Mouse (Mus musculus): ENCODE results near the gene Plch2. TPM values are rescaled to one million over a fixed set of nuclear protein-coding genes. Genes with fewer than 3 reads are reported as not detected.

Gene Plch2
- total RNA-seq, 2 experiments from 2014 or later = not detected

- ATAC-seq (ENCODE audit: poor library complexity, severe bottlenecking) = no peak
Measured at GRCm38 (mm10) chr4:155075137-155075536, 18.6 kb upstream of the Plch2 start.

- ATAC-seq (ENCODE audit: poor library complexity, severe bottlenecking) = no peak
Measured at GRCm38 (mm10) chr4:155074418-155074817, 17.8 kb upstream of the Plch2 start.

GRCm38 (mm10) chr4:155070921-155071320, 14.3 kb upstream of the Plch2 start:
- no peak for ATAC-seq (ENCODE audit: poor library complexity, severe bottlenecking)

GRCm38 (mm10) chr4:155070199-155070598, 13.6 kb upstream of the Plch2 start:
- no peak for ATAC-seq (ENCODE audit: poor library complexity, severe bottlenecking)

- ATAC-seq (ENCODE audit: poor library complexity, severe bottlenecking) = no peak
Measured at GRCm38 (mm10) chr4:155069191-155069590, 12.6 kb upstream of the Plch2 start.

GRCm38 (mm10) chr4:155068357-155068972, 11.9 kb upstream of the Plch2 start:
- no peak for ATAC-seq (ENCODE audit: poor library complexity, severe bottlenecking)

GRCm38 (mm10) chr4:155066834-155067522, 10.4 kb upstream of the Plch2 start, which contains the start of gene Pex10:
Pex10 (plus strand) TSS chr4:155067016.
- peak; percentile 91 for ATAC-seq (ENCODE audit: poor library complexity, severe bottlenecking)

GRCm38 (mm10) chr4:155065970-155066833, 9.6 kb upstream of the Plch2 start:
- peak; percentile 60 for ATAC-seq (ENCODE audit: poor library complexity, severe bottlenecking)

- no peak for ATAC-seq (ENCODE audit: poor library complexity, severe bottlenecking)
Measured at GRCm38 (mm10) chr4:155064474-155064873, 7.9 kb upstream of the Plch2 start.

GRCm38 (mm10) chr4:155063895-155064294, 7.3 kb upstream of the Plch2 start:
- ATAC-seq (ENCODE audit: poor library complexity, severe bottlenecking) = no peak

- no peak for ATAC-seq (ENCODE audit: poor library complexity, severe bottlenecking)
Measured at GRCm38 (mm10) chr4:155058325-155058724, 1.7 kb upstream of the Plch2 start.

- no peak for ATAC-seq (ENCODE audit: poor library complexity, severe bottlenecking)
Measured at GRCm38 (mm10) chr4:155050116-155050515, 6.5 kb downstream of the Plch2 start.

- no peak for ATAC-seq (ENCODE audit: poor library complexity, severe bottlenecking)
Measured at GRCm38 (mm10) chr4:155046636-155047035, 9.9 kb downstream of the Plch2 start.

- ATAC-seq (ENCODE audit: poor library complexity, severe bottlenecking) = no peak
Measured at GRCm38 (mm10) chr4:155043289-155043625, 13.3 kb downstream of the Plch2 start.

GRCm38 (mm10) chr4:155042606-155043288, 13.8 kb downstream of the Plch2 start:
- ATAC-seq (ENCODE audit: poor library complexity, severe bottlenecking) = no peak

GRCm38 (mm10) chr4:155040696-155041095, 15.9 kb downstream of the Plch2 start:
- no peak for ATAC-seq (ENCODE audit: poor library complexity, severe bottlenecking)

GRCm38 (mm10) chr4:155040197-155040596, 16.4 kb downstream of the Plch2 start:
- no peak for ATAC-seq (ENCODE audit: poor library complexity, severe bottlenecking)

GRCm38 (mm10) chr4:155034787-155035186, 21.8 kb downstream of the Plch2 start:
- no peak for ATAC-seq (ENCODE audit: poor library complexity, severe bottlenecking)

- no peak for ATAC-seq (ENCODE audit: poor library complexity, severe bottlenecking)
Measured at GRCm38 (mm10) chr4:155034202-155034601, 22.4 kb downstream of the Plch2 start.

- no peak for ATAC-seq (ENCODE audit: poor library complexity, severe bottlenecking)
Measured at GRCm38 (mm10) chr4:155033115-155033514, 23.5 kb downstream of the Plch2 start.

All from megakaryocyte, adult 5-6 weeks (primary cell).